Mouse (Mus musculus): Measurements from ENCODE around the gene March9. TPM values are rescaled to one million over a fixed set of nuclear protein-coding genes. Genes with fewer than 3 reads are reported as not detected.

The March9 gene
- total and polyA plus RNA-seq, 3 experiments, result 2.1 to 5.2 TPM; not detected in 1

DNA sequence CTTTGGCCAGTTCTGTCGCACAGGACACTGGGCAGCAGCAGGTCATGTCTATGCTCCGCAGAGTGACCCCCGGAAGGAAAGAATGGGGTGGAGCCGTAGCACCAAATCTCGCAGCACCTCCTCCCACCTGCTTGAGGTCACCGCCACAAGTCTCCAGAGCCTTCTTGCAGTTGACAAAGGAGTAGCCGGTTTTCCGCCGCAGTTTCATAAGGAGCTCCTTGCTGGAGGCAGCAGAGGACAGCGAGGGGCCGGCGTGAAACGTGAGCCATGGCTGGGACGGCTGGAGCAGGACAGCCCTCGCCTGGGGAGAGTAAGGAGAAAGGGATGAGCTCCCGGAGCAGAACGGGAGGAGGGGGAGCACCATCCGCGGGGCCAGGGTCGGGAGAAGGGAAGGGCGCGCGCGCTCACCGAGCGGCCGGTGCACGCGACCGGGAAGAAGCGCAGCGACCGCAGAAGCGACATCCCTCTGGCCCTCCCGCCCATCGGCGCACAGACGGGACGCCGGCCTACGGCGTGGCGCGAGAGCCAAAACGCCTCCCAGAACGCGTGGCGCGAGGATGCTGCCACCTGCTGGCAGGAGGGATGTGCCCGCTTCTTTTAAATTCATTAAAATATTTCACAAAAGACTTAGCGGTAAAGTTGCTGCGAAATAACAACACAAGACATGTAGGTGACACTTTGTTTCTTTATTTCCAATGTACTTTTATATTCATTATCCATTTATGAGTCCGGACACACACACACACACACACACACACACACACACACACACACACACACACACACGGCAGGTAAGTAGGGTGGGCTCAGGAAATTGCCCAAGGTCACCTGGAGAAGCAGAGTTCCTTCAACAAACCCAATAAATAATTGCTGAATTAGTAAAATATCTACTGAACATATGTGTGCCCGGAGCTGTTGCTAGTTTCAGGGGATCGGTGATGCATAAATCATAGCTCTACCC lies 29.4 kb downstream of the March9 start, which contains the start of gene Tsfm (continued):
- no peak for TF ChIP-seq MEF2A (IDR thresholded peaks at IDR 0.05; ENCODE audit: extremely low read depth, insufficient replicate concordance, low read depth, low read length, poor library complexity, severe bottlenecking)
- no peak for TF ChIP-seq USF1 (IDR thresholded peaks at IDR 0.05; ENCODE audit: low read depth, low read length)
- peak; percentile 87 to 92 for TF ChIP-seq POLR2A (IDR thresholded peaks at IDR 0.05; ENCODE audit: control insufficient read depth in 1 of 2, insufficient read depth in 1 of 2, low read depth in 1 of 2, low read length in 2 of 2, poor library complexity in 1 of 2)
- no peak; the same call in 1 of the 2 replicates for TF ChIP-seq CHD2 (IDR thresholded peaks at IDR 0.05; ENCODE audit: low read length)
- no peak for TF ChIP-seq RCOR1 (IDR thresholded peaks at IDR 0.05; ENCODE audit: low read depth, low read length)

DNA sequence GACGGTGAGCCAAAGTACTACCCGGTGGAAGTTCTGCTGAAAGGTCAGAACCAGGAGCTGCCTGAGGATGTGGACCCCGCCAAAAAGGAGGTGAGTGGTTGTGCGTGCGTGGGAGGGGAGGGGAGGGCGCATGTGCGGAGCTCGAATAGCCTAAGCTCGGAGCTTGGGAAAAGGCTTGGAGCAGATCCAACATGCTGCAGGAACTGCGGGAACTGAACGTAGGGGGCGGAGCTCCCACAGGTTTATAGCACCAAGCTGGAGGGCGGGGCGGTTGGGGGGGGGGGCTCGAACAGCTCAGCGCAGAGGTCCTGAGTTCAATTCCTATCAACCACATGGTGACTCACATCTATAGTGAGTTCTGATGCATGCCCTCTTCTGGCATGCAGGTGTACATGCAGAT lies 41.6 kb downstream of the March9 start:
- TF ChIP-seq ELF1 (IDR thresholded peaks at IDR 0.05; ENCODE audit: low read depth, low read length) (no peak), E2F4 (IDR thresholded peaks at IDR 0.05; ENCODE audit: borderline replicate concordance, low read depth, low read length) (no peak), UBTF (IDR thresholded peaks at IDR 0.05; ENCODE audit: borderline replicate concordance, insufficient read depth, low read depth, low read length) (no peak), KAT2A (conservative IDR thresholded peaks at IDR 0.05; ENCODE audit: low read depth, low read length) (no peak), MYC (IDR thresholded peaks at IDR 0.05; ENCODE audit: low read depth, low read length) (no peak), ETS1 (IDR thresholded peaks at IDR 0.05; ENCODE audit: low read depth, low read length) (no peak), ZNF384 (IDR thresholded peaks at IDR 0.05; ENCODE audit: low read depth, low read length) (no peak), CHD2 (IDR thresholded peaks at IDR 0.05; ENCODE audit: low read length) (no peak), CTCF (IDR thresholded peaks at IDR 0.05 in 2 of 3, conservative IDR thresholded peaks at IDR 0.05 in 1 of 3; ENCODE audit: control insufficient read depth in 1 of 3, insufficient read depth in 1 of 3, low read depth in 2 of 3, low read length in 3 of 3, poor library complexity in 1 of 3, severe bottlenecking in 1 of 3) (no peak), USF2 (IDR thresholded peaks at IDR 0.05; ENCODE audit: borderline replicate concordance in 1 of 2, insufficient read depth in 1 of 2, low read depth in 1 of 2, low read length in 2 of 2) (no peak), RAD21 (IDR thresholded peaks at IDR 0.05; ENCODE audit: low read depth, low read length) (no peak), POLR2AphosphoS5 (IDR thresholded peaks at IDR 0.05; ENCODE audit: borderline replicate concordance, low read depth, low read length) (no peak)
- H3K9me3 ChIP-seq (replicated peaks; ENCODE audit: insufficient read depth, low read length), result no peaks in the 10 kb centered on the region
- no peak for DNase-seq (ENCODE audit: low read depth, low spot score)
- H3K4me1 ChIP-seq (ENCODE audit: control insufficient read depth in 1 of 2, insufficient read depth in 2 of 2, low read length in 2 of 2), result no peaks in the 10 kb centered on the region
- H3K27me3 ChIP-seq (ENCODE audit: control insufficient read depth in 1 of 2, insufficient read depth in 2 of 2, low read length in 2 of 2), result no peaks in the 10 kb centered on the region
- no peak overlapping the region for H3K27ac ChIP-seq (ENCODE audit: control insufficient read depth, low read depth, low read length)
- no peaks in the 10 kb centered on the region for H3K79me2 ChIP-seq (ENCODE audit: control insufficient read depth, insufficient read depth, low read length, poor library complexity)
- H3K36me3 ChIP-seq (ENCODE audit: control insufficient read depth in 1 of 2, insufficient read depth in 2 of 2, low read length in 2 of 2), result peaks cover 0 to 5% of the 10 kb centered on the region in 2 experiments; a peak in 1 of 4 replicates
- no peak overlapping the region for H3K9ac ChIP-seq (ENCODE audit: control insufficient read depth, low read depth, low read length, poor library complexity, severe bottlenecking)
- H3K4me3 ChIP-seq (ENCODE audit: control insufficient read depth in 1 of 2, insufficient read depth in 1 of 2, low read depth in 2 of 2, low read length in 2 of 2), result no peak overlapping the region
